Mouse (Mus musculus) spleen, postnatal 4 days (tissue): ENCODE measurements around the gene Cep104.

Experiments
- DNase-seq, 2 experiments: peaks; one replicate each; pipeline ENCODE4 v3.0.0; 2022; ENCODE audit warnings: low spot score in 2 of 2

Gene Cep104

GRCm38 (mm10) chr4:153974431-153975291 is at the start of gene Cep104, which contains the start of gene Dffb:
Gene Cep104, plus strand, starts transcription at chr4:153975194.
Gene Dffb, minus strand, starts transcription at chr4:153975126.
- peak; percentile 92 to 98 for DNase-seq

GRCm38 (mm10) chr4:153928772-153929299 is 46.2 kb upstream of the Cep104 start:
- DNase-seq, result no peak

- DNase-seq, result no peak
These were observed 45.6 kb upstream of the Cep104 start for GRCm38 (mm10) chr4:153929425-153929824.

- DNase-seq, result no peak
These were observed 45.1 kb upstream of the Cep104 start for GRCm38 (mm10) chr4:153929921-153930320.

- DNase-seq, result no peak
These were observed 31.8 kb upstream of the Cep104 start for GRCm38 (mm10) chr4:153943243-153943642.

- DNase-seq, result no peak
These were observed 30.7 kb upstream of the Cep104 start for GRCm38 (mm10) chr4:153944261-153944660.

- no peak for DNase-seq
These were observed 29.3 kb upstream of the Cep104 start for GRCm38 (mm10) chr4:153945741-153946140.

GRCm38 (mm10) chr4:153950372-153950771 is 24.6 kb upstream of the Cep104 start:
- no peak for DNase-seq

- DNase-seq, result no peak
These were observed 23.8 kb upstream of the Cep104 start for GRCm38 (mm10) chr4:153951150-153951549.

- no peak for DNase-seq
These were observed 23.3 kb upstream of the Cep104 start for GRCm38 (mm10) chr4:153951692-153952091.

GRCm38 (mm10) chr4:153955651-153956050 is 19.3 kb upstream of the Cep104 start:
- no peak for DNase-seq

- DNase-seq, result peak; percentile 93 to 96
These were observed 18.2 kb upstream of the Cep104 start, which contains the start of gene A430005L14Rik for GRCm38 (mm10) chr4:153956569-153957405. Gene A430005L14Rik, plus strand, starts transcription at chr4:153957237.

GRCm38 (mm10) chr4:153957444-153958250 is 17.3 kb upstream of the Cep104 start:
- DNase-seq, result peak in 1 of 2 experiments; percentile 26

- no peak for DNase-seq
These were observed 12.4 kb upstream of the Cep104 start for GRCm38 (mm10) chr4:153962631-153963030.

- DNase-seq, result no peak
These were observed 8.3 kb upstream of the Cep104 start for GRCm38 (mm10) chr4:153966651-153967050.

GRCm38 (mm10) chr4:153967556-153967955 is 7.4 kb upstream of the Cep104 start:
- DNase-seq, result no peak

GRCm38 (mm10) chr4:153968063-153968462 is 6.9 kb upstream of the Cep104 start:
- DNase-seq, result no peak

GRCm38 (mm10) chr4:153975292-153975662 is 283 bp downstream of the Cep104 start:
- DNase-seq, result no peak

- DNase-seq, result no peak
These were observed 774 bp downstream of the Cep104 start for GRCm38 (mm10) chr4:153975768-153976167.

- DNase-seq, result peak in 1 of 2 experiments; percentile 31
These were observed 4.2 kb downstream of the Cep104 start for GRCm38 (mm10) chr4:153979243-153979642.

GRCm38 (mm10) chr4:153980470-153980869 is 5.5 kb downstream of the Cep104 start:
- DNase-seq, result no peak
